Mouse (Mus musculus) stomach, postnatal 0 days (tissue): ENCODE data around the gene Sft2d2.

Experiments
- CTCF ChIP-seq: IDR thresholded peaks from 2 replicates; pipeline ENCODE4 v1.5.1; 2016; ENCODE audit warnings: antibody characterized with exemption, low read depth, mild to moderate bottlenecking, moderate library complexity
- EP300 ChIP-seq: optimal IDR thresholded peaks from 2 replicates; pipeline ENCODE3; 2016; ENCODE audit warnings: antibody characterized with exemption

- TF ChIP-seq CTCF (no peak), EP300 (no peak)
Measured at GRCm38 (mm10) chr1:165193426-165193825, 812 bp downstream of the Sft2d2 start.
